Mouse (Mus musculus): ENCODE results near the gene Tmc2.

Tmc2 gene

GRCm38 (mm10) chr2:130194894-130195293, at the start of gene Tmc2:
TSS of gene Tmc2 (plus strand) at chr2:130195194.
- no peak for DNase-seq (ENCODE audit: low read depth, low spot score)

DNA sequence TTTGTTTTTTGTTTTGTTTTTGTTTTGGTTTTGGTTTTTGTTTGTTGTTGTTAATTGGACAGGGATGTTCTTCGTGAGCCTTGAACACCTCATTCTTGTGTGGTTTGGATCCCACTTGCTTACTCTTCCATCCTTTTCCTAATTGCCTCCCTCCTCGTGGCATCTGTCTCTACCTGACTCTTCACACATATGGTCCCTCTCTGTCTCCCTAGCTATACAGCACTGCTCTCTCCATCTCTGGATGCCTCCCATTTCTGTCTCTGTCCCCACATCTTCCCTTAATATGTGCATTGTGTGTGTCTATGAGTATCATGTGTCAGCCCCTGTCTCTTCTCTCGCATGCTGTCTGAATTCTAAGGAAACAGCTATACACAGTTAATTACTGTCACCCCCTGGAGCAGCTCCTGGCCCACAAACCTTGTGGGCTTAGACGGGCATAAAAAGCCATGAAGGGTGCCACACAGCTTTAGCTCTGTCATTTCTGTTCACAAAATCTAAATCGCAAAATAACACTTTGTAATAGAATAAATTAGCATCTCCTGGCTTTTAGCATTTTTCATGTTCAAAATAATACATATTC, 48.8 kb upstream of the Tmc2 start:
- DNase-seq (ENCODE audit: low read depth, low spot score) = no peak

- DNase-seq (ENCODE audit: low read depth, low spot score) = no peak
Measured at GRCm38 (mm10) chr2:130155171-130155570, 39.8 kb upstream of the Tmc2 start.

DNA sequence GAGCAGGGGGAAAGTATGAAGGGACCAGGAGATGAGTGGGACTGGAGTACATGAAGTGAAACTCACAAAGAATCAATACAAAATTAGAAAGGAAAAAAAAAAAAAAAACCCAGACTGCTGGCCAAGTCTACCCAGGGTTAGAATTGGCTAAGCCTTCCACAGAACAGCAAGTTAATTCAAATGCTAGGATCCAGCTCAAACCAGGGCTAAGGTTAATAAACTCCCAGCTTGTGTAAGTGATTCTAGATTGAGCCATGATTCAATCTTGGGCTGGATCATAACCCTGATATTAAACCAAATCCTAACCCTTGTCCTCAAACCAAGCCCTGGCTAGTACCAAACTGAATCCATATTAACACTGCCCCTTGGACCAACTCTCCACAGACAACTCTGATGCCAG, 39.1 kb upstream of the Tmc2 start:
- DNase-seq (ENCODE audit: low read depth, low spot score) = no peak

DNA sequence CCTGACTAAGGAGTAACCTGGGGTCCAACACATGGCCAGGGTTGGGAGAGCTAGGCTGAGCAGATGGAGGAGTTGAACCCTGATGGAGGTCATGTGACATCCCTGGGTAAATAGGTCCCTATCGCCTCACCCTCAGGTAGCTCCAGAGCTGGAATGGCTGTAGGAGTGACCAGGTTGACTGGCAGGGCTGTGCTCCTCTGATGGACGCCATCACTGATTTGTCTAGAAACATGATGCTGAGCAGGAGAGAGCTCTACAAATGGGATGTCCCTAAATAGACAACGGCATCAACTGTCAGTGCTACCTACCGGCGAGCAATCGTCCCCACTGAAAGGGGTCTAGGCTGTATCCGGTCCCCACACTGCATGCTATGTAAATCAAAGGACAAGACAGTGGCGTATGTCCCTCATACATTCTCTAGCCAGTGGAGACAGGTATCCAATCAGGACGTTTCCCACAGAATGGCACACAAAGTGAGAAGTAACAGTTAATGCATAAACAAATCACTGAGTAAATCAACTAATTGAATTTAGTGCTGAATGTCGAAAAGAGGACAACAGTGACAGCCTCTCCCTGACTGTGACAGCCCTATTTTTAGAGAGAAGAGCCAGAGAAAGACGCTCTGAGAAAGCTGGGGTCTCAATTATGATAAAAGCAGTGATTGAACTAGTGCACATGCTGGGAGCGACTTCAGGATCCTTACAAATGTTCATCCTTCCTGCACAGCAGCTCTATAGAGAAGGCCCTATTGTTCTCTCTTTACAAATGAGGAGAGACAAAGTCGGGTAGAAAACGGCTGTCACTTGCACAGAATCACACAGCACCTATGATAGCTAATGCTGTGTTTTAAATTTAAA, 37.5 kb upstream of the Tmc2 start:
- DNase-seq (ENCODE audit: low read depth, low spot score) = no peak

- DNase-seq (ENCODE audit: low read depth, low spot score) = no peak
Measured at GRCm38 (mm10) chr2:130158088-130158437, 36.9 kb upstream of the Tmc2 start.

GRCm38 (mm10) chr2:130162701-130163100, 32.3 kb upstream of the Tmc2 start:
- no peak for DNase-seq (ENCODE audit: low read depth, low spot score)

GRCm38 (mm10) chr2:130166311-130167214, 28.4 kb upstream of the Tmc2 start:
- peak; percentile 31 for DNase-seq (ENCODE audit: low read depth, low spot score)

DNA sequence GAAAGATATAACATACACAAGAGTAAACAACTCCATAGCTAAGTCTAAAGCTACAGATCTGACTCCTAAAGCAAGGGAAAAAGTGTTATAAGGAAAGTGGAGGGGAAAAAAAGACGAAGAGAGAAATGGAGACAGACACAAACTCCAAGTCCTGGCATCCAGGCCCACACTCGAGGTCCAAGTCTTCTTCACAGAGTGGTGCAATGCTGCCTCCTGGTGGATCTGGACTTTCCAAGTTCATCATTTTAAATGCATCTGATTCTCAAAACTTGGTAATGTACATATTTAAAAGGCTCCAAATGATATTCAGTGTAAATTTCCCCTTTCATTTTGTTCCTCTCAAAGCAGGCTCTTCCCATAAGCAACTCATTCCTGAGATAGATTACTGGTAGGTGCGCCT, 27.1 kb upstream of the Tmc2 start:
- peak; percentile 46 for DNase-seq (ENCODE audit: low read depth, low spot score)

- DNase-seq (ENCODE audit: low read depth, low spot score) = no peak
Measured at GRCm38 (mm10) chr2:130171674-130172073, 23.3 kb upstream of the Tmc2 start.

DNA sequence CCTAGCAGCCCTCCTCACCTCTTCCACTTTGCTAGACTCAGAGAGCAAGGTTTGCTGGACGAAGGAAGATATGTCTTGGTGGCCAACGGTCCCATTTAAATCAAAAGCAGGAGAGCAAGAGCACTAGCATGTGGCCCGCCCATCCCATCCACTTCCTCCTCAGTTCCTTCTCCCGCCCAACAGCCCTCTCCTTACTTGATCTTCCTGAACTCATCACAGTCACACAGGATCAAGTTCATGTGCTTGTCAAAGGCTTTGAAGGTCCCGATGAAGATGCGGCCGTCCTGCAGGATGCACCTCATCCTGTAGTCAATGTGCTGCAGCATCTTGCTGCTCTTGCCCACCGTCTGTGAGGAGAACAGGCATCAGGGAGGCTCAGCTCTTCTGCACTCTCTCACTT, 18.2 kb upstream of the Tmc2 start:
- DNase-seq (ENCODE audit: low read depth, low spot score) = no peak

GRCm38 (mm10) chr2:130178381-130178705, 16.7 kb upstream of the Tmc2 start:
- DNase-seq (ENCODE audit: low read depth, low spot score) = no peak

- DNase-seq (ENCODE audit: low read depth, low spot score) = peak; percentile 92
Measured at GRCm38 (mm10) chr2:130178706-130179506, 16.1 kb upstream of the Tmc2 start, which contains the start of gene Snrpb. TSS of gene Snrpb (minus strand) at chr2:130179403.

DNA sequence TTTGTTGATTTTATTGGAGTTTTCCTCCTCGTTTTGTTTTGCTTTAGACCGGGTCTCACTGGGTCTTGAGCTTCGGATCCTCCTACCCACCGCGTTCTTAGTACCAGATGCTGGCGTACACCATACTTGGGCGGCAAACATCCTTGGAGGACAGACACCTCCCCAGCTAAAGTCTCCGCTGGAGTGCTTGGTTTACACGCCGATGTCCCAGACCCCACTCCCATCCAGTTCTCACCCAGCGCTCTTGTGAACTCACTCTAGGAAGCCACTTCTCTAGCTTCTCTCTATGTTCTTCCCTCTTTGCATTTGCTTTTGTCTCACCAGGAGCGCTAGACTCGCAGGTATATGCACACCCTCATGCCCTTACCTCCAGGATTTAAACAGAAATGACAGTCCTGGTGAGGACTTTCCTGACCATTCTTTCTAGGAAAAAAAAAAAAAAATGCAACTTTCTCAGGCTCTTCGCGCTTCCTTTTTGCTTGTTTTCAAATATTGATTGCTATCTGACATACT, 15.4 kb upstream of the Tmc2 start:
- no peak for DNase-seq (ENCODE audit: low read depth, low spot score)

DNA sequence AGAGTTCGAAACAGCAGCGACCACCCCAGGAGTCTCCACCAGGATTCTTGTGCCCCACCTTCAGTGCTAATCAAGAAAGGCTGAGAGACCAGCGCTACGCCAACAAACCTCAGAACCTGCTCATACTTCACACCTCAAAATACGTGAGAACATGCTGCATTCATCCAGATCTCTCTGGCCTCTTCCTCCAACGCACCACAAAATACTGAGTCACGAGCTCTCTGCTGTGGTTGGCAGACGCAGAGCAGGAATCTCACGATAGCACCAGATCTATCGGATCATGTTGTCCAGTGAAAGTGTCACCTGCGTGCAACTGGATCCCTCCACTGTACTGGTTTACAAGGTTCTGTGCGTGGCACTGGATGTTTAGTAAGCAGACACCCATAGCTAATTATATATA, 6.6 kb upstream of the Tmc2 start:
- no peak for DNase-seq (ENCODE audit: low read depth, low spot score)

GRCm38 (mm10) chr2:130200961-130201360, 6.0 kb downstream of the Tmc2 start:
- DNase-seq (ENCODE audit: low read depth, low spot score) = no peak

DNA sequence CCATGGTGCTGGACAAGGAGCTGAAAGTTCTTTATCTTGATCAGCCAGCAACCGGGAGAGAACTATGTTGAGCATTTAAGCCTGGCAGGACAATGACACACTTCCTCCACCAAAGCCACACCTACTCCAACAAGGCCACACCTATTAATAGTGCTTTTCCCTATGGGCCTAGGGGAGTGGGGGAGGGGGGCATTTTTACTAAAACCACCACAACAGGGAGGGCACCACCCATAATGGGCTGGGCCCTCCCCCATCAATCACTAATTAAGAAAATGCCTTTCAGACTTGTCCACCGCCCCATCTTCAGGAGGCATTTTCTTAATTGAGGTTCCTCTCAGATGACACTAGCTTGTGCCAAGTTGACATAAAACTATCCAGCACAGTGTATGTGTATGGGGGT, 12.4 kb downstream of the Tmc2 start:
- DNase-seq (ENCODE audit: low read depth, low spot score) = no peak

DNA sequence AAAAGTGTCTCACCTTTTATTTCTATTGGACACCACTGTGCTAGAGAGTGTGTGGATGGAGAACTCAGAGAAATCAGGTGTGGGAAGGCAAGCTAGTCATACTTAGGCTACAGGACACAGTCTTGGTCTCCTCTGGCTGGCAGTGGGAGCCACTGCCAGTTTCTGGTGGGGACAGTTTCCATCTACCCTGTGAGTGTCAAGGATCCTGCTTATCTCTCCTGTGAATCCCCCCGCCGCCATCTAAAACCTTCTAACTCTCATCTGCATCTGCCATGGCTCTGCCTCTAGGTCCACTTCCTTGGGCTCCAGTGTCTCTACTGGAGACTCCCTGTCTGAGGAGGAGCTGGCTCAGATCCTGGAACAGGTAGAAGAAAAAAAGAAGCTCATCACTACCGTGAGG, 13.0 kb downstream of the Tmc2 start:
- DNase-seq (ENCODE audit: low read depth, low spot score) = no peak

DNA sequence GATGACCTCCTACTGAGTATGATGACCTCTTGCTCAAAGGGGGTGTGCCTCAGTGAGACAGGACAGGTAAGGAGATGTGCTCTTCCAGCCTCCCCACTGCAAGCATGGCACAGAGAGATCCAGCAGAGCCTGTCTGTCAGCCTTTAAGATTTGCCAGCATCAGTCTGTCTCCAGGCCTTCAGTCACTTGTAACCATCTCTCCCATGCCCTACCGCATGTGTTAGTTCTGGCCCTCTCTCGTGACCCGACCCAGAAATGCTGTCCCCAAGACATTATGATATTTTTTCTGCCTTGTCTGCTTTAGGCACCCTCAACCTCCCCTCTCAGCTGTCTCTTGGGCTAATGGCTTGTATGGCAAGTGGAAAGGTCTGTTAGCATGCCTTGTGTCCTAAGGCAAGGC, 14.6 kb downstream of the Tmc2 start:
- DNase-seq (ENCODE audit: low read depth, low spot score) = no peak

GRCm38 (mm10) chr2:130211581-130211980, 16.6 kb downstream of the Tmc2 start:
- DNase-seq (ENCODE audit: low read depth, low spot score) = no peak

GRCm38 (mm10) chr2:130246912-130247311, 51.9 kb downstream of the Tmc2 start:
- DNase-seq (ENCODE audit: low read depth, low spot score) = peak; percentile 40
